Mouse (Mus musculus) CH12.LX (cell line): ENCODE results near the gene Popdc2. TPM values are rescaled to one million over a fixed set of nuclear protein-coding genes. Genes with fewer than 3 reads are reported as not detected.

Source experiments
- DNase-seq: peaks from one replicate; pipeline ENCODE4 v3.0.0-alpha.2; 2013; ENCODE audit errors: extremely low read depth
- H3K27ac ChIP-seq: 2 replicates; pipeline ENCODE4 v1.5.1; 2012; ENCODE audit warnings: low read depth, mild to moderate bottlenecking, control low read depth, moderate library complexity; ENCODE audit not compliant: insufficient read depth
- H3K27me3 ChIP-seq: replicated peaks from 2 replicates; pipeline ENCODE3; 2012; ENCODE audit warnings: inconsistent platforms
- H3K36me3 ChIP-seq, 2 experiments: replicated peaks in 1 of 2; 2 replicates each; pipeline versions ENCODE3 to v1.6.1; 2012; ENCODE audit warnings: inconsistent platforms in 1 of 2, low read length in 1 of 2, mild to moderate bottlenecking in 1 of 2, mixed read lengths in 1 of 2, moderate library complexity in 1 of 2; ENCODE audit not compliant: control insufficient read depth in 1 of 2, insufficient read depth in 1 of 2
- H3K4me1 ChIP-seq, 2 experiments: 2 replicates each; pipeline ENCODE4 v1.6.1; 2012; ENCODE audit warnings: inconsistent platforms in 1 of 2, moderate library complexity in 1 of 2; ENCODE audit not compliant: insufficient read depth in 2 of 2, control insufficient read depth in 1 of 2
- H3K4me2 ChIP-seq: 2 replicates; pipeline ENCODE4 v1.6.1; 2012; ENCODE audit warnings: low read depth, mild to moderate bottlenecking, control low read depth; ENCODE audit not compliant: poor library complexity, insufficient read depth, severe bottlenecking
- H3K4me3 ChIP-seq, 3 experiments: fragments of 150-350 bp in 1 of 3; sonication (generic) in 1 of 3; replicated peaks in 1 of 3; 2 replicates each; pipeline versions ENCODE3 to v1.5.1; 2011 to 2012; ENCODE audit warnings: low read depth in 2 of 3, low read length in 2 of 3, mild to moderate bottlenecking in 2 of 3, moderate library complexity in 2 of 3, control low read depth in 1 of 3, improper control_type of control experiment in 1 of 3, inconsistent platforms in 1 of 3, mixed read lengths in 1 of 3; ENCODE audit not compliant: poor library complexity in 1 of 3
- H3K79me2 ChIP-seq: replicated peaks from 2 replicates; pipeline ENCODE4 v1.6.1; 2012; ENCODE audit warnings: mild to moderate bottlenecking, moderate library complexity; ENCODE audit not compliant: control insufficient read depth, poor library complexity, insufficient read depth, severe bottlenecking; ENCODE audit errors: extremely low read depth
- H3K9ac ChIP-seq: 2 replicates; pipeline ENCODE4 v1.6.1; 2012; ENCODE audit warnings: low read depth, mild to moderate bottlenecking, control low read depth, moderate library complexity; ENCODE audit not compliant: insufficient read depth
- H3K9me3 ChIP-seq: replicated peaks from 2 replicates; pipeline ENCODE3; 2012; ENCODE audit warnings: low read length, inconsistent platforms, mixed read lengths
- EP300 ChIP-seq: IDR thresholded peaks from 2 replicates; pipeline ENCODE4 v1.6.1; 2011; ENCODE audit warnings: low read length, improper control_type of control experiment
- IRF4 ChIP-seq: IDR thresholded peaks from 2 replicates; pipeline ENCODE4 v1.6.1; 2014; ENCODE audit warnings: low read depth, mild to moderate bottlenecking, inconsistent platforms, low read length, improper control_type of control experiment
- KAT2A ChIP-seq: IDR thresholded peaks from 2 replicates; pipeline ENCODE4 v1.6.1; 2012; ENCODE audit warnings: low read length, improper control_type of control experiment, inconsistent platforms; ENCODE audit not compliant: insufficient replicate concordance
- MAFK ChIP-seq: IDR thresholded peaks from 2 replicates; pipeline ENCODE4 v1.6.1; 2011; ENCODE audit warnings: low read length, improper control_type of control experiment; ENCODE audit not compliant: insufficient replicate concordance
- MAZ ChIP-seq: IDR thresholded peaks from 2 replicates; pipeline ENCODE4 v1.6.1; 2012; ENCODE audit warnings: low read depth, mild to moderate bottlenecking, inconsistent platforms, low read length, improper control_type of control experiment, moderate library complexity
- POLR2AphosphoS2 ChIP-seq: IDR thresholded peaks from 2 replicates; pipeline ENCODE4 v1.6.1; 2011; ENCODE audit warnings: low read depth, low read length, improper control_type of control experiment
- USF1 ChIP-seq: IDR thresholded peaks from 2 replicates; pipeline ENCODE4 v1.6.1; 2014; ENCODE audit warnings: low read depth, mild to moderate bottlenecking, inconsistent platforms, low read length, improper control_type of control experiment
- USF2 ChIP-seq: conservative IDR thresholded peaks from 2 replicates; pipeline ENCODE4 v1.6.1; 2011; ENCODE audit warnings: low read depth, low read length, improper control_type of control experiment
- ZMIZ1 ChIP-seq: IDR thresholded peaks from 2 replicates; pipeline ENCODE4 v1.6.1; 2012; ENCODE audit warnings: low read depth, mild to moderate bottlenecking, inconsistent platforms, low read length, improper control_type of control experiment
- ZNF384 ChIP-seq: IDR thresholded peaks from 2 replicates; pipeline ENCODE4 v1.6.1; 2012; ENCODE audit warnings: low read depth, low read length, improper control_type of control experiment, inconsistent platforms
- dilution Hi-C: fragments of 300-500 bp; cut with MboI; formaldehyde crosslinking; loops from 2 replicates; pipeline ENCODE4 v1.14.3; 2020; ENCODE audit warnings: low sequenced_read_pairs; ENCODE audit not compliant: extremely low pct_unique_long_range_greater_than_20kb, extremely low pct_ligation_motif_present
- in situ Hi-C: fragments of 300-500 bp; cut with MboI; formaldehyde crosslinking; loops from 3 replicates; pipeline ENCODE4 v1.14.3; 2019; ENCODE audit warnings: low sequenced_read_pairs, low pct_ligation_motif_present, low pct_unique_long_range_greater_than_20kb, mixed read lengths
- polyA plus RNA-seq: library from polyadenylated mRNA; unstranded; fragments of >175 nt; gene quantifications from 2 replicates; pipeline ENCODE4 v1.2.1, GENCODE M21; 2012; ENCODE audit warnings: low read depth; ENCODE audit not compliant: insufficient read length
- total RNA-seq, 2 experiments: library from RNA; depleted of rRNA; stranded (reverse); fragments of 300-350 nt in 1 of 2; fragments of >200 nt in 1 of 2; gene quantifications; 2 replicates each; pipeline ENCODE4 v1.2.3; 2012 to 2014

The Popdc2 gene
- total and polyA plus RNA-seq, 3 experiments = 0.17 to 3.6 (median 1.1) TPM

- no peak overlapping the region for H3K4me3 ChIP-seq
- TF ChIP-seq MAFK (peak; percentile 92), ZMIZ1 (no peak), POLR2AphosphoS2 (no peak), USF2 (no peak), KAT2A (no peak)
- no peaks in the 10 kb centered on the region for H3K9me3 ChIP-seq
- no peaks in the 10 kb centered on the region for H3K36me3 ChIP-seq
- H3K27me3 ChIP-seq = no peaks in the 10 kb centered on the region
- in situ Hi-C loops = no loop called here
- no peak overlapping the region for H3K4me2 ChIP-seq
- dilution Hi-C loops = no loop called here
- H3K27ac ChIP-seq = no peak overlapping the region
- no peaks in the 10 kb centered on the region for H3K79me2 ChIP-seq
- DNase-seq = no peak
- H3K9ac ChIP-seq = no peak overlapping the region
- H3K4me1 ChIP-seq = peaks cover 25 to 52% of the 10 kb centered on the region in 2 experiments
These were observed 52.9 kb downstream of the Popdc2 start for GRCm38 (mm10) chr16:38414953-38415352.

GRCm38 (mm10) chr16:38425374-38425773, 63.4 kb downstream of the Popdc2 start:
- Histone ChIP-seq H3K36me3 (no peaks in the 10 kb centered on the region), H3K27me3 (no peaks in the 10 kb centered on the region), H3K9me3 (no peaks in the 10 kb centered on the region), H3K4me2 (no peak overlapping the region), H3K9ac (no peak overlapping the region), H3K27ac (no peak overlapping the region)
- in situ Hi-C loops (no loop called here), dilution Hi-C loops (no loop called here)
- no peak for DNase-seq
- TF ChIP-seq MAFK = no peak
- TF ChIP-seq, all 38 proteins: peak for 0
- H3K79me2 ChIP-seq = no peaks in the 10 kb centered on the region
- H3K4me1 ChIP-seq = peaks cover 0 to 8% of the 10 kb centered on the region in 2 experiments; a peak in 2 of 4 replicates
- H3K4me3 ChIP-seq = no peak overlapping the region

GRCm38 (mm10) chr16:38425799-38426198, 63.8 kb downstream of the Popdc2 start:
- dilution Hi-C loops = no loop called here
- H3K4me1 ChIP-seq = peaks cover 2 to 12% of the 10 kb centered on the region in 2 experiments; a peak in 3 of 4 replicates
- H3K4me2 ChIP-seq = no peak overlapping the region
- in situ Hi-C loops = no loop called here
- no peaks in the 10 kb centered on the region for H3K79me2 ChIP-seq
- no peak overlapping the region for H3K4me3 ChIP-seq
- no peaks in the 10 kb centered on the region for H3K27me3 ChIP-seq
- H3K36me3 ChIP-seq = no peaks in the 10 kb centered on the region
- TF ChIP-seq USF1 (no peak), IRF4 (peak; percentile 9; the same call in 1 of the 2 replicates), ZNF384 (peak; percentile 94), EP300 (peak; percentile 24; the same call in 1 of the 2 replicates), MAZ (no peak)
- TF ChIP-seq, all 38 proteins: peak for 3
- no peaks in the 10 kb centered on the region for H3K9me3 ChIP-seq
- no peak for DNase-seq
- no peak overlapping the region for H3K9ac ChIP-seq
- no peak overlapping the region for H3K27ac ChIP-seq

Other genes with a start within 250 kb of the Popdc2 start
- gene Nr1i2, start 67.4 kb upstream of the Popdc2 start, total RNA-seq (2012; rRNA removed) = not detected in 2 replicates
- gene Nr1i2, start 67.4 kb upstream of the Popdc2 start, total RNA-seq (2014; rRNA removed) = not detected in 2 replicates
- gene Nr1i2, start 67.4 kb upstream of the Popdc2 start, polyA plus RNA-seq = not detected in 2 replicates
- 3.9 TPM in 2 replicates for gene Maats1, start 20.1 kb upstream of the Popdc2 start, total RNA-seq (2012; rRNA removed)
- gene Maats1, start 20.1 kb upstream of the Popdc2 start, total RNA-seq (2014; rRNA removed) = 1.7 and 1.9 TPM in 2 replicates
- gene Maats1, start 20.1 kb upstream of the Popdc2 start, polyA plus RNA-seq = 2.0 and 2.9 TPM in 2 replicates
- 643 and 706 TPM in 2 replicates for gene Cox17, start 15.2 kb upstream of the Popdc2 start, total RNA-seq (2012; rRNA removed)
- 410 and 438 TPM in 2 replicates for gene Cox17, start 15.2 kb upstream of the Popdc2 start, total RNA-seq (2014; rRNA removed)
- 533 and 622 TPM in 2 replicates for gene Cox17, start 15.2 kb upstream of the Popdc2 start, polyA plus RNA-seq
- gene Gm21987, start 15.2 kb upstream of the Popdc2 start, total RNA-seq (2012; rRNA removed) = 0.42 TPM in 1 of 2 replicates, not detected in the other
- not detected in 2 replicates for gene Gm21987, start 15.2 kb upstream of the Popdc2 start, total RNA-seq (2014; rRNA removed)
- gene Gm21987, start 15.2 kb upstream of the Popdc2 start, polyA plus RNA-seq = 0.87 TPM in 1 of 2 replicates, not detected in the other
- gene Pla1a, start 70.9 kb downstream of the Popdc2 start, total RNA-seq (2012; rRNA removed) = 20.6 and 27.9 TPM in 2 replicates
- 12.3 and 14.3 TPM in 2 replicates for gene Pla1a, start 70.9 kb downstream of the Popdc2 start, total RNA-seq (2014; rRNA removed)
- 9.3 and 11.0 TPM in 2 replicates for gene Pla1a, start 70.9 kb downstream of the Popdc2 start, polyA plus RNA-seq
- gene Adprh, start 90.5 kb downstream of the Popdc2 start, total RNA-seq (2012; rRNA removed) = 47.3 and 67.7 TPM in 2 replicates
- gene Adprh, start 90.5 kb downstream of the Popdc2 start, total RNA-seq (2014; rRNA removed) = 44.9 and 45.3 TPM in 2 replicates
- gene Adprh, start 90.5 kb downstream of the Popdc2 start, polyA plus RNA-seq = 82.9 and 93.2 TPM in 2 replicates
- 43.6 and 46.2 TPM in 2 replicates for gene Cd80, start 93.4 kb downstream of the Popdc2 start, total RNA-seq (2012; rRNA removed)
- gene Cd80, start 93.4 kb downstream of the Popdc2 start, total RNA-seq (2014; rRNA removed) = 54.3 and 57.8 TPM in 2 replicates
- 37.0 and 39.5 TPM in 2 replicates for gene Cd80, start 93.4 kb downstream of the Popdc2 start, polyA plus RNA-seq
- gene Timmdc1, start 160.5 kb downstream of the Popdc2 start, total RNA-seq (2012; rRNA removed) = 49.7 and 50.1 TPM in 2 replicates
- gene Timmdc1, start 160.5 kb downstream of the Popdc2 start, total RNA-seq (2014; rRNA removed) = 32.5 and 36.5 TPM in 2 replicates
- 45.1 and 45.3 TPM in 2 replicates for gene Timmdc1, start 160.5 kb downstream of the Popdc2 start, polyA plus RNA-seq
- gene Poglut1, start 188.0 kb downstream of the Popdc2 start, total RNA-seq (2012; rRNA removed) = 41.4 and 44.2 TPM in 2 replicates
- gene Poglut1, start 188.0 kb downstream of the Popdc2 start, total RNA-seq (2014; rRNA removed) = 65.6 and 76.9 TPM in 2 replicates
- gene Poglut1, start 188.0 kb downstream of the Popdc2 start, polyA plus RNA-seq = 54.7 and 54.8 TPM in 2 replicates
- gene Tmem39a, start 196.5 kb downstream of the Popdc2 start, total RNA-seq (2012; rRNA removed) = 61.9 and 66.5 TPM in 2 replicates
- gene Tmem39a, start 196.5 kb downstream of the Popdc2 start, total RNA-seq (2014; rRNA removed) = 42.3 and 52.3 TPM in 2 replicates
- gene Tmem39a, start 196.5 kb downstream of the Popdc2 start, polyA plus RNA-seq = 120 and 137 TPM in 2 replicates